Mouse (Mus musculus) adrenal gland, postnatal 0 days (tissue): ENCODE results near the gene Col5a1. TPM values are rescaled to one million over a fixed set of nuclear protein-coding genes. Genes with fewer than 3 reads are reported as not detected.

Experiments used
- polyA plus RNA-seq: library from polyadenylated mRNA; unstranded; fragments of >200 nt; fragmentation: Nextera tagmentation; extraction: Ambion mirVana; gene quantifications from 2 replicates; pipeline ENCODE4 v1.2.1, GENCODE M21; 2015

Gene Col5a1
- polyA plus RNA-seq: 65.3 and 74.8 TPM in 2 replicates

DNA sequence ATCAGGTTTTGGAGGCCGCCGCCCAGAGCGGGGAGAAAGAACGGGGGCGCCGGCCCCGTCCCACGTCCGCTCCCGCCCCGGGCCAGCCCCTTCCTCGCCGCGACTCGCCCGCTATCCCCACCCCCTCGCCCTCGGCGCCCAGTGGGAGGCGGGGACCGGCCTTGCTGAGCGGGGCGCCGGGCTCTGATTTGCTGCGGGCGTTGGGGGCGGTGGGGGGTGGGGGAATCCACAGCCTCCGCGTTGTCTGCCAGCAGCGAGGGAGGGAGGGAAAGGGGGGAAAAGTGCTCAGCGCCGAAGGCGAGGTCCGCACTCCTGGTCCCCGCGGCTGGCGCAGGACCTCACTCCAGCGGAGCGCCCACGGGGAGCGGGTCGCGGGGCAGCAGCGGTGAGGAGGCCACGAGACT, at the start of gene Col5a1:
Col5a1 (plus strand) TSS at position 278 of the 404 bp plus-strand sequence.

DNA sequence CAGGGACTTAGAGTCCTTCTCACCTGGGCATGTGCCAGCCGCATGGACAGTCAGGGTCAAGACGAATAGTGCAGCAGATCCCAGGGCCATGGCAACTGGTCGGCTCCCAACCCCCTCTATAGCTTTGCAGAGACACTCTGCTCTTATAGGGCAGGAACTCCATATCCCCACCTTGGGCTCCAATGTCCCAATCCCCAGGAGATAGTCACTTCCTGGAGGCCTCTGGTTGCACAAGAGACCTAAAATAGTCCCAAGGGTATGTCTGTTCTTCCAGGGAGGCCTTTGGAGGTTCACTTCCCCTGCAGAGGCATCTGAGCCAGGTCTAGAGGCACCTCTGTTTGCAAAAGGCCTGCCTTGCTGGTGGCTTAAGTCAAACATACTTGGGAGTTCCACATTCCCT, 198.5 kb downstream of the Col5a1 start, which contains the start of gene Fcnb:
Fcnb (minus strand) TSS at position 118 of the 400 bp plus-strand sequence.

Other genes with a start within 250 kb of the Col5a1 start
- gene Rxra, start 210.0 kb upstream of the Col5a1 start, polyA plus RNA-seq: 6.6 and 6.9 TPM in 2 replicates
- gene Fcnb, start 198.5 kb downstream of the Col5a1 start, polyA plus RNA-seq: 2.3 and 3.2 TPM in 2 replicates